Mouse (Mus musculus) hindbrain, embryonic 10.5 days (tissue): Measurements from ENCODE around the gene Lcn3. TPM values are rescaled to one million over a fixed set of nuclear protein-coding genes. Genes with fewer than 3 reads are reported as not detected.
"Not testable (repeated sequence)": the region's sequence is repeated elsewhere in the genome, so short reads cannot be mapped to it uniquely, and the experiment has no call there.

Experiments used
- DNase-seq: peaks from one replicate; pipeline ENCODE4 v3.0.0-alpha.2; 2017; ENCODE audit warnings: low spot score
- H3K27ac ChIP-seq: fragments of 300-500 bp; sonication (generic); 2 replicates; pipeline ENCODE4 v1.5.1; 2016; ENCODE audit warnings: mild to moderate bottlenecking, moderate library complexity
- H3K27me3 ChIP-seq: fragments of 300-500 bp; sonication (generic); 2 replicates; pipeline ENCODE4 v1.6.1; 2016; ENCODE audit warnings: mild to moderate bottlenecking; ENCODE audit not compliant: poor library complexity, insufficient read depth, severe bottlenecking
- H3K36me3 ChIP-seq: fragments of 300-500 bp; sonication (generic); 2 replicates; pipeline ENCODE4 v1.6.1; 2016; ENCODE audit warnings: mild to moderate bottlenecking, moderate library complexity
- H3K4me1 ChIP-seq: fragments of 300-500 bp; sonication (generic); replicated peaks from 2 replicates; pipeline ENCODE4 v1.6.1; 2016; ENCODE audit warnings: mild to moderate bottlenecking
- H3K4me3 ChIP-seq: fragments of 300-500 bp; sonication (generic); 2 replicates; pipeline ENCODE4 v1.5.1; 2016; ENCODE audit warnings: mild to moderate bottlenecking, moderate library complexity
- H3K9me3 ChIP-seq: fragments of 300-500 bp; sonication (generic); 2 replicates; pipeline ENCODE4 v1.6.1; 2016; ENCODE audit warnings: mild to moderate bottlenecking, moderate library complexity
- WGBS: fragments of 180-500 bp; shearing (Covaris S2); methylation state at CpG from one replicate; pipeline ENCODE4 v1.1.7; 2016; 5-methylcytosine and 5-hydroxymethylcytosine counted together
- polyA plus RNA-seq: library from polyadenylated mRNA; unstranded; fragments of >200 nt; fragmentation: Nextera tagmentation; extraction: Ambion mirVana; gene quantifications from 2 replicates; pipeline ENCODE4 v1.2.1, GENCODE M21; 2016

Lcn3 gene
- not detected in 2 replicates for polyA plus RNA-seq

DNA sequence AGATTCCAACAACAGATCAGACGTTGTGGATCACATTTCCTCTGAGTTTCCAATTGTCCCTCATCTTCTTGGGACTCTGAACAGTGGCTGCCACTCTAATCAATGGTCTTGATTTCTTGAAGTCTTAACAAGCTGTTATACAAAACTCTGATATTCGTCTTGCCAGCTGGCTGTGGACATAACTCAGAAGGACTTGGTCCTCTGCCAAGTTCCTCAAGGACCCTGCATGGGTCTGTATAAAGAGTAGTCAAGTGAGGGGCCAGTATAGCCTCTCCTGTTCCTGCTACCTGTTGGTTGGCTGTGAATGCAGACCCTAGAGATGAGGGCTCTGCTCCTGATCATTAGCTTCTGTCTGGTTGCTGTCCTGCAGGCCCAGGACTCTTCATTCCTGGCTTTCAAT, at the start of gene Lcn3:
Gene Lcn3 (plus strand): TSS at position 301 of the 400 bp plus-strand sequence.
- DNase-seq = no peak
- Histone ChIP-seq H3K4me1 (no peaks in the 10 kb centered on the region), H3K9me3 (no peaks in the 10 kb centered on the region), H3K27me3 (0 out of 2 replicates have a peak, but pooled peaks cover 4% of the 10 kb centered on the region), H3K4me3 (no peak within 1 kb of the TSS), H3K27ac (no peak within 1 kb of the TSS), H3K36me3 (no peaks in the 10 kb centered on the region)
- WGBS = 63% methylated on average over 2 of the region's 2 CpGs

DNA sequence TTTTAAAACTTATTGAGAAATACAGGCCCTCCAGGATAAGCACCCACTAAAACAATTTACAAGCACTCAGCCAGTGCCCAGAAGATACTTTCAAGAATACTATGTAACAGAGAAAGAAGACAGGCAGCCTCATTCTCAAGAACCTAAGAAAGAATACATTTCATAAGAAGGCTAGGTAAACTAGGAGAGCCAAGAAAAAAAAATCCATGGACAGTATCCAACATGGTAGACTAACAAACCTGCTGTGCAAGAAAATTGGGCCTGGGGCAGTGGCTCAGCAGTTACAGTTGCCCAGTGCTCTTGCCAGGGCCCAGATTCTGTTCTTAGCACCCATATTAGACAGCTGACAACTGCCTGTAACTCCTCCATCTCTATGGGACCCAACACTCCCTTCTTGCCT, 48.1 kb upstream of the Lcn3 start:
- Histone ChIP-seq H3K4me1 (no peaks in the 10 kb centered on the region), H3K4me3 (no peak overlapping the region), H3K36me3 (no peaks in the 10 kb centered on the region), H3K9me3 (no peaks in the 10 kb centered on the region), H3K27me3 (no peaks in the 10 kb centered on the region), H3K27ac (no peak overlapping the region)
- no peak for DNase-seq

DNA sequence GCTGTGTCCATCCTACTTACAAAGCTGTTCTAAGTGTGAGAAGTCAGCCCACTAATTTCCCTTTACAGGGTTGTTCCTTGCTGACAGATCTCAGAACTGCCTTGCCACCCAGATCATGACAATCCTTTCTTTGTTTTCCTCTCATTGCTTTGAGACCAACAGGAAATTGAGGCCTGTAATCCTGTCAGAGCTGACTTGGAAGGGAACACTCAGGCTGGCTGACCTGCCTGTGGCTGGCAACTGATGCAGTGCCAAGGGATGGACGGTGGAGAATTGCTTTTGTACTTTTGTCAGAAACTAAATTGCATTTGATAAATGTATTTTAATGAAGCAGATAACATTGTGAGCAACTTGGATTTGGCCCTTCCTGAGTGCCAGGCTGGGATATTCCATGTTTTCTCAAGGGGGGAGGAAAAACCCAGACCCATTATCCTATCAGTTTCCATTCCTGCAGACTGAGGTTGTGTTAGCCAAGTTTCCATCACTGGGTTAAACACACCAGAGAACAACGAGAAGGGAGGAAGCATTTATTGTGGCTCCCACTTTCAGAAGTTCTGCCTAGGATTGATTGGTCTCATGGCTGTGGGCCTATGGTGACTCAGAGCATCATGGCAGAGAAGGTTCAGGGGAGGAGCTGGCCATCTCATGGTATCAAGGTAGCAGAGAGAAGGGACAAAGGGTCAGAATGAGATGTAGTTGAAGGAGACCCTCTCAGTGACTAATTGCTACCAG, 32.0 kb upstream of the Lcn3 start:
- H3K4me3 ChIP-seq = no peak overlapping the region
- H3K27ac ChIP-seq = no peak overlapping the region
- H3K9me3 ChIP-seq = peaks cover under 1% of the 10 kb centered on the region; the same call in 1 of the 2 replicates
- no peaks in the 10 kb centered on the region for H3K4me1 ChIP-seq
- no peaks in the 10 kb centered on the region for H3K27me3 ChIP-seq
- no peaks in the 10 kb centered on the region for H3K36me3 ChIP-seq
- 68% methylated on average over 2 of the region's 2 CpGs for WGBS
- DNase-seq = no peak

DNA sequence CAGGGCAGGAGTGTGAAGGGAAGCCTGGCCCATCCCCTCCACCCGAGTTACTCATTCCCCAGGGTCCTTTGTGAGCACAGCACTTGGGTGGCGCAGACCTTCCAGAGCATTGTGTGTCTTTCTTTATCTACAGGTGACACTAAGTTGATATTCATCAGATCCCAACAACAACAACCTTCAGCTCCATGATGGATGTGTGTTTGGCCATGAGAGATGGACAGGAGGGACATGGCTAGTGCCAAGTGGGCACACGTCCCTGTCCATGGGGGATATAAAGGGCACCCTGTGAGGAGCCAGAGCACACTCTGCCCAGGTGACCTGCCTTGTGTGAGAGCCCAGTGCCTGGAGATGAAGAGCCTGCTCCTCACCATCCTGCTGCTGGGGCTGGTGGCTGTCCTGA, 28.7 kb upstream of the Lcn3 start, which contains the start of gene Obp2b:
Gene Obp2b (plus strand): TSS at position 301 of the 400 bp plus-strand sequence.
- H3K36me3 ChIP-seq, H3K27me3 ChIP-seq, H3K4me3 ChIP-seq, DNase-seq, H3K27ac ChIP-seq, H3K9me3 ChIP-seq, H3K4me1 ChIP-seq: not testable (repeated sequence)
- 82% methylated on average over 3 of the region's 3 CpGs for WGBS

DNA sequence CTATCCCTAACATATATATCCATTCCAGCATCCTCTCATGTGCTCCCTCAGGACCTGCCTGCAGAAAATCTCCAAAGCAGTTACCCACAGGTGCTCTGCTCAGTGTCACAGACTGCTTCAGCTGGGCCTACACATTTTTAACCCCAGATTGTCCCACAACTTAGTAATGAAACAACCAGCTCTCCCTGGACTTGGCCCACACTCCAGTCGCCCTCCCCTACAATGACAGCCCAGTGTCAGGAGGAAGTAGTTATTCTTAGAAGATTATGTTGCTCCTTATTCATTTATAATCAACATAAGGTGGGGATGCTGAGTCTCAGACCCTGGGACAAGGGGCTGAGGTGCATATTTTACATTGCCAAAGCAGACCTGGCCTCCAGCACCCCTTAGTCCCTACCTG, 23.7 kb upstream of the Lcn3 start:
- Histone ChIP-seq H3K27me3 (no peaks in the 10 kb centered on the region), H3K4me3 (no peak overlapping the region), H3K4me1 (no peaks in the 10 kb centered on the region), H3K36me3 (no peaks in the 10 kb centered on the region), H3K27ac (no peak overlapping the region), H3K9me3 (0 out of 2 replicates have a peak, but pooled peaks cover 5% of the 10 kb centered on the region)
- no peak for DNase-seq
- WGBS = 63% methylated on average over 1 of the region's 1 CpGs

DNA sequence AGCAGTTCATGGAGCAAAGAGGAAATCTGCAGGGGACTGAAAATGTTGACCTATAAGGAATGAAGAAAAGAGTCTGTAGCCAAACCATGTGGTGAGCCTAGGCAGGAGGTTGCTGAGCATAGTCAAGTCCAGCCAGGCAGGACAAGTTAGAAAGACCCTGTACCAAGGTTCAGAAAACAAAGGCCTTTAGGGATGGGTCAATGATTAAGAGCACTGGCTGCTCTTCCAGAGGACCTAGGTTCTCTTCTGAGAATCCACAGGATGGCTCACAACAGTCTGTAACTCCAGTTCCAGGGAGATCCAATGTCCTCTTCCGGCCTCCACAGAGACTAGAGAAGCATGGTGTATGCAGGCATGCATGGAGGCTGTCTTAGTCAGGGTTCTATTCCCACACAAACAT, 11.2 kb upstream of the Lcn3 start:
- 91% methylated on average over 1 of the region's 1 CpGs for WGBS

DNA sequence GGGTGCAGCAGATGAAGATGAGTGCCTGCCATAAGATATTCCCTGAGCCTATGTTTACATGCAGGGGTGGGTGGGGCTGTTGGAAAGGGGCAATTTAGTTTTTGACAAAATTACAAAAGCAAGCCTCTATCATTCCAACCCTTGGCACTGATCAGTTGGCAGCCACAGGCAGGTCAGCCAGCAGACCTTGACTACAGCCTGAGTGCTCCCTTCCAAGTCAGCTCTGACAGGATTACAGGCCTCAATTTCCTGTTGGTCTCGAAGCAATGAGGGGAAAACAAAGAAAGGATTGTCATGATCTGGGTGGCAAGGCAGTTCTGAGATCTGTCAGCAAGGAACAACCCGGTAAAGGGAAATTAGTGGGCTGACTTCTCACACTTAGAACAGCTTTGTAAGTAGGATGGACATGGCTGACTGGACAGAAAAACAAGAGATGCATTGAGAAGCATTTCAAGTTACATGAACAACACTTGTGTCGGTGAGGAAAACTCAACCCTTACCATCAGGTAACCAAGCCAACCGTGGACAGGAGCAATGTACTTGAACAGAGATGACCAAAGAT, 7.2 kb upstream of the Lcn3 start:
- Histone ChIP-seq H3K4me3 (no peak overlapping the region), H3K27ac (no peak overlapping the region), H3K4me1 (no peaks in the 10 kb centered on the region), H3K36me3 (no peaks in the 10 kb centered on the region), H3K9me3 (no peaks in the 10 kb centered on the region; the same call in 1 of the 2 replicates), H3K27me3 (no peaks in the 10 kb centered on the region)
- whole genome bisulfite sequencing = 64% methylated on average over 4 of the region's 4 CpGs
- DNase-seq = no peak

More for the DNA sequence above, 11.2 kb upstream of the Lcn3 start:
- H3K9me3 ChIP-seq = no peaks in the 10 kb centered on the region; the same call in 1 of the 2 replicates
- H3K4me1 ChIP-seq = no peaks in the 10 kb centered on the region
- no peak overlapping the region for H3K27ac ChIP-seq
- DNase-seq = no peak
- H3K27me3 ChIP-seq = no peaks in the 10 kb centered on the region
- no peak overlapping the region for H3K4me3 ChIP-seq
- no peaks in the 10 kb centered on the region for H3K36me3 ChIP-seq

DNA sequence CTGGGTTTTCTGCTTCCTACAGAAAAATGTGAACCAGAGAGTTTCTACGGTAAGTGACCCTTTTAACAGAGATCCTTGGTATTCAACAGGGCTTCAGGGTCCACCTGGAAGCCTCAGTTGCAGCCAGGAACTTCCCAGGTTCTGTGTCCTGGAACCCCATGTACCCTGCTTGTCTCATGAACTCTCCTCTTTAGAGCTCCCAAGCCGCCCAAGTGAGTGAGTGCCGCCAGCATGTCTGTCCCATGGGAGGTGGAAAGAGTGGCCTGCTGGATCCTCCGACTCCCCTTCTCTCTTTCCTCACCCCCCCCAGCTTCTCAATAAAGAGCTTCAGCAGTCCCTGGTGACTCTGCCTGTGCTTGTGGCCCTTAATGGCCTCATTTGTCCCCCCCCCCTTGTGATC, 2.4 kb downstream of the Lcn3 start:
- no peak for DNase-seq
- WGBS = 76% methylated on average over 4 of the region's 4 CpGs
- H3K9me3 ChIP-seq = no peaks in the 10 kb centered on the region

DNA sequence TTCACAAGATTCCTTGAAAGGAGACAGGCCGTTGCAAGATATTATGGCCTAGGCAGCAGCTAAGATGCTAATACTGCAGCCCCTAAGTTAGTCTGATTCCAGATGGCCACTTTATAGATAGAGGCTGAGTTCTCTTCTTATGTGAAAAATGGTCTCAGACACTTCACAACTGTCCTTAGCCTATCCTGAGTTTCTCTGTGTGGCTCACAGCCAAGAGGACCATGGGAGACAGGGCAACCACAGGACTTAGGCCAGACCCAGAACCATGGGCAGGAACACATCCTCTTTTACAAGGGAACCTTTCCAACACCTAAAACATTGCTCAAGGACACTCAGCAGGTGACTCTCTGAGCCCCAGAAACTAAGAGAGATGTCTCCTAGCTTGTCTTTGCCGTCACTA, 8.1 kb downstream of the Lcn3 start:
- 85% methylated on average over 2 of the region's 2 CpGs for WGBS
- Histone ChIP-seq H3K4me1 (0 out of 2 replicates have a peak, but pooled peaks cover 4% of the 10 kb centered on the region), H3K36me3 (no peaks in the 10 kb centered on the region), H3K9me3 (no peaks in the 10 kb centered on the region), H3K4me3 (no peak overlapping the region), H3K27me3 (0 out of 2 replicates have a peak, but pooled peaks cover 4% of the 10 kb centered on the region), H3K27ac (no peak overlapping the region)
- DNase-seq = no peak

More for the DNA sequence above, 2.4 kb downstream of the Lcn3 start:
- no peaks in the 10 kb centered on the region for H3K36me3 ChIP-seq
- H3K27ac ChIP-seq = no peak overlapping the region
- no peaks in the 10 kb centered on the region for H3K4me1 ChIP-seq
- no peak overlapping the region for H3K4me3 ChIP-seq
- 0 out of 2 replicates have a peak, but pooled peaks cover 4% of the 10 kb centered on the region for H3K27me3 ChIP-seq

DNA sequence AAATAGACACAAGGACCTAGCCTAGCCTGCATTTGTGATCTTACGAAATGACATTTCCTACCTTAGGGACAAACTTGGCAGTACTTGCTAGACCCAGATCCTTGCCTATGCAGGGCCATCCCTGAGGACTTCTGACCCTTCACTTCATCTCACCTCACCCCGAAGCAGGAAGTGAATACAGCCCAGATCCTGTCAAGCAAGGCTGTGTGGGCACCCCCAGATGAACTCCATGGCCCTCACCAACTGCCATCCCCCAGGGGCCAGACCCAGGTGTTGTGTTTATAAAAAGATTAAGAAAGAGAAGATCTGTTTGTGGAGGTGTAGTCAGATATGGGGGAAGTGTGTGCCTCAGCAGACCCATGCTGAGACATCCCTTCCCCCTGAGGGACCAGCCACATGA, 9.3 kb downstream of the Lcn3 start:
- Histone ChIP-seq H3K27me3 (0 out of 2 replicates have a peak, but pooled peaks cover 2% of the 10 kb centered on the region), H3K4me1 (0 out of 2 replicates have a peak, but pooled peaks cover 4% of the 10 kb centered on the region), H3K36me3 (no peaks in the 10 kb centered on the region), H3K4me3 (no peak overlapping the region), H3K9me3 (no peaks in the 10 kb centered on the region), H3K27ac (no peak overlapping the region)
- DNase-seq = no peak
- WGBS = 81% methylated on average over 2 of the region's 2 CpGs

DNA sequence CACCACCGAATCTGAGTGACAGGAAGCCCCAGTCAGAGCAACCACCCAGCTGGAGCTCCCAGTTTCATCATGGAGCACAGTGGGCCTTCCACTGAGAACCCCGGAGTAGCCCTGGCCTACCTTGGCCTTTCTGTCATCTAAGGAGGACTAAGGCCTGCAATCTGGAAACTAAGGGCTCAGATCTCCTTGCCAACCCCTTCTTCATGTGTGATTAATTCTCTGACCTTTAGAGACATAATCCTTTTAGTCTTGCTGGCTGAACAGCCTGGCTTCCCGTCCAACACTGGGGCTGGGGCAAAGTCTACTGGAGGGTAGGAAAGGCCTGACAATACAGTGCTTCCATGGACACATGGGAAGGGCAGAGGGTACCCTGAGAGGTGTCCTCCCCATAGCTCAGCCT, 10.6 kb downstream of the Lcn3 start:
- Histone ChIP-seq H3K9me3 (no peaks in the 10 kb centered on the region), H3K4me1 (0 out of 2 replicates have a peak, but pooled peaks cover 4% of the 10 kb centered on the region), H3K36me3 (no peaks in the 10 kb centered on the region), H3K4me3 (no peak overlapping the region), H3K27me3 (no peaks in the 10 kb centered on the region), H3K27ac (no peak overlapping the region)
- WGBS = 79% methylated on average over 3 of the region's 3 CpGs
- no peak for DNase-seq

DNA sequence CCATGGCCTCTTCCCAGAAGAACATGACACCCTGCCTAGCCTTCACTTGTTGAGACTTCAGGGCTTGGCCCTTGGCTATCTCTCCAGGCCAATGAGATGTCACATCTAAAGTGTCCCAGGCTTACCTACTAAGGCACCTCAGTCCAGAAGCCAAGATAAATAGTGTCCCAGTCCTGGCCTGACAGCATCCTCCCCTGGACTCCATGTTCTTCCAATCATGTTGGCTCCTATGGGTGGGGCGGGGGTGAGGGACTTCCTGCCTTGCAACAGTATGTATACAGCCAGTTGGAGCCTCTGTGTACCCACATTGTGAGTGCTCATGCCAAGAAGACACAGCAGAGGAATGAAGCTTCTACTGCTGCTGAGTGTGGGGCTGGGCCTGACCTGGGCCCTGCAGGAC, 11.3 kb downstream of the Lcn3 start, which contains the start of gene Lcn11:
Gene Lcn11 (plus strand): TSS at position 301 of the 400 bp plus-strand sequence.
- Histone ChIP-seq H3K27me3 (no peaks in the 10 kb centered on the region), H3K9me3 (no peaks in the 10 kb centered on the region), H3K4me3 (no peak within 1 kb of the TSS), H3K36me3 (no peaks in the 10 kb centered on the region), H3K4me1 (0 out of 2 replicates have a peak, but pooled peaks cover 4% of the 10 kb centered on the region), H3K27ac (no peak within 1 kb of the TSS)
- no peak for DNase-seq
- 86% methylated on average over 1 of the region's 1 CpGs for WGBS

DNA sequence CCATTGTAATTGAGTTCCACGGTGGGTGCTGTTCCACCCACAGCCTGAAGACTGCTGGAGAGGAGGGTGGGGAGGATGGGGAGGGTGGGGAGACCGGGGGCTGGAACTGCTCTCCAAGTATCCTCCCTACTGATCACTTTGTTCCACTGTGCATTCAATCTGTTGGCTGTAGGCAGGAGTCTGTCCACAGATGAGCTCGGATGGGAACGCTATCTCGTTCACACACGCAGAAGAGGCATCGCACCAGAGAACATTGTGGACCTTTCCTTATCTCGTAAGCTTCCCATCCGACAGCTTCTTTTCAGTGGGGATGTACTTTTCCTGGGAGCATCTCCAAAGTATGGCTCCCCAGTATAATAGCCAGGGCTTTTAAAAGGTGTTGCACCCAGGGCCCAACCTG, 13.7 kb downstream of the Lcn3 start:
- DNase-seq = no peak
- Histone ChIP-seq H3K9me3 (no peaks in the 10 kb centered on the region), H3K4me3 (no peak overlapping the region), H3K4me1 (0 out of 2 replicates have a peak, but pooled peaks cover 4% of the 10 kb centered on the region), H3K27me3 (no peaks in the 10 kb centered on the region), H3K36me3 (no peaks in the 10 kb centered on the region), H3K27ac (no peak overlapping the region)
- 90% methylated on average over 9 of the region's 9 CpGs for WGBS
